Mouse (Mus musculus) thymus, adult 18-20 months (tissue): ENCODE data around the gene Ank.

ENCODE experiments used
- DNase-seq, 2 experiments: peaks; one replicate each; pipeline ENCODE4 v3.0.0; 2022; ENCODE audit warnings: mixed read lengths in 2 of 2

The Ank gene

DNA sequence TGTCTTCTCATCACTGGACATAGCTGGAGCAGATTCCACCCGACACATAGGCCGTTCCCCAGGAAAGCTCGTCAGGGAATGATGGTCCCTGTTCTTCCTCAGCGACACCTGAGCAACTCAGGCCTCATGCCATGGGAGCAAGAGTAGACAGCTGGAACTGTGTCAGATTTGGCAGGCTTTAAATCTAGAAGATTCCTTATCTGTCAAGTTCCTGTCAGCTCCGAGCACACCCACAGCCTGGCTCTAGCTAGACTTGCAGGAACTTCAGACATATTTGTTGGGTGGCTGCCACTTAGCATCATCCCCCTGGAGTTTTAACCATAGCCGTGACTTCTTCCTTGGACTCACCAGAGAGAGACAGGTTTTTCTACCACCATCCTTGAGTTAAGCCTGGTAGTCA is 81.6 kb downstream of the Ank start:
- no peak for DNase-seq

DNA sequence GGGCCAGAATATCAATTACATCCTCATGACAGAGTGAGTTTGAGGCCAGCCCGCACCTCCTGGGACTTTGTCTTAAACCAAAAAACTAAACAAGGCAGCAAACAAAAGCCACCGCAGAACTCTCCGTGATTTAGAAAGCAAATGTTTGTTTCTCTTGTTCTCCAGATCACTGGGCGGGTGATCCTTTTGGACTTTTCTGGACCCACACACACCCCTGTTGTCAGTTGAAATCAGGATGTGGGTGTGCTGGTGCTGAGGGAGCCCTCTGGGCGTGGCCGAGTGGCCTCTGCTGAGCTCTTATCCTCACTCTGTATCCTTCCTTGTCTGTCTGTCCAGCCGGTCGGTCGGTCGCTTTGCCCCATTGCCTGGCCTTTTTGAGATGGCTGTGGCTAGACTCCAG is 82.6 kb downstream of the Ank start:
- no peak for DNase-seq

DNA sequence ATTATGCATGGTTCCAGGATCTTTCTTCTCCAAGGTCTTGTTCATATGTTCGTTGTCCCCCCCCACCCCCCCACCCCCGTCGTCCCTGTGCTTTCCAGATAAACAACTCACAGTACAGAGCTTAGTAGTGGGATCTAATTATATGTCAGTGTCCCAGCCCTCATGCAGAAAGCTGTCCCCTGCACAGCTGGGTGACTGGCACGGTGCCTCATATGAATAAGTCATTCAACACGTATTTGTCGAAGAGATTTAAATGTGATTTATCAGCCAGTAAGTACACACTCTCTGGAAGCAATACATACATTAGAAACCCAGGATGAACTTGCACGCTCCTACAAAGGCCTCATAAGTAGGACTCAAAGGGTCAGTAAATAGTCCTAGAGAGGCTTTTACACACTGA is 83.4 kb downstream of the Ank start:
- DNase-seq: no peak

DNA sequence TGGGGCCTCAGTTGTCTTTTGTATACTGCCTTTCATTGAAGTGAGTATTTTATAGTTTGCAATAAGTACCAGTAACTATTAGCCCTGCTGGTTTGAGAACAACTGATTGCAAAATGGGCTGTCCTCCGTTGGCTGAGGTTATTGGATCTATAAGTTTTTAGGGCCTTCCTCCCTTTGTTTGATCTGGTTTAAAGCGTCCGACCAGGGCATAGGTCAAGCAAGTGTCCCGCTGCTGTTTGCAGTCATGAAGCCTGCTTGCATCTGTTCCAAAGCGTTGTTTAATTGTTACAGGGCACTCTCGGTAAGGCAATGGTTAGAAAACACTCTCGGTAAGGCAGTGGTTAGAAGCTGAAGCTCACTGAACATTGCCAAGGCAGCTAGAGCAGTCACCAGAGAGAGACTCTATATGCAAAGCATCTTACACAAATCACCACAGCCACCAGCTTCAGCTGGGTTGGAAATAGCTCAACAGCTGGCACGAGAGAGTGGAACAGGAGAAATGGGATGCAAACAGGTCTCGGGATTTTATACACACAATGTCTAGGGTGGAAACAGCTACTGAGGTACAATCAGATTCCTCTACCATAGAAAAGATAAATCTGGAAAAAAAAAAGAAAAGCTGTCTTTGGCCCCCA is 84.0 kb downstream of the Ank start:
- no peak for DNase-seq

DNA sequence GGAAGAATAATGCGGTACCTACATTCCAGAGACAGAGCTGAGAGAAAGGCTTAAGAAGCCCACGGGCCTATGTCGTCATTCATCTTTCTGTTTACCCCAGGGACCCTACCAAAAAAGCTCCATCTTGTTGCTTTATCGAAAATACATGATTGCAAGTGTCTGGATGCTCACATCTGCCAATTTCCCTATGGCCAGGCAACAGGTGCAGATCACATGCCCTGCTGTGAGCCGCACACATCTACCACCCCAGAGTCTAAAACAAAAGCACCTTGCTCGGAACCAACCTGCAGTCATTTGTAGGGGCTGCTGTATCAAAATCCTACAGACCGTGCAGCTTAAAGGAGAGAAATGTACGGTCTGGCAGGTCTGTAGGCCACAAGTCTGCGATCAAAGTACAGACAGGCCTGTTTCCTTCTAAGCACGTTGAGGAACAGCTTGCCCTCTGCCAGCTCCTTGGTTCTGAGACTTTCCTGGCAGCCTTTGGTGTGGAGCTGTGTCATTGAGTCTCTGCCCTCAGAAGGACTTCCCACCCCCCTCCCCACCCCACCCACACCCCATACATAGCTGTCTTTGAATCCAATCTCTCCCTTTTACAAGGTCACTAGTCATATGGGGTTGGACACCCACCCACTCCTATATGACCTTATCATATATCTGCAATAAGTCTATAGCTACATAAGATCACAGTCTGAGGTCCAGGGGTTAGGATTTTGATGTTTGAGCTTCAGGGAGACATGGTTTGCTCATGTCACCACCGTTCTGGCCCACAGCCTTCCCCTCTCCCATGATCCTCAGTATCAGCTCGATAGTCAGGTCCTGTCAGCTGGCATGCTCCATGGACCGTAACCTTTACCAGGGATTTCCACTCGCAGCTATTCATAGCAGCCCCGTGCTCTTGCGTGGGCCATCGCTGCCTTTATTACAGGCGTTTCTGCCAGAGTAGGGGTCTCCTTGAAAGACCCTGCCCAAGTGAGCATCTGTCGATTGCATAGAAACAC is 84.9 kb downstream of the Ank start:
- DNase-seq: no peak

DNA sequence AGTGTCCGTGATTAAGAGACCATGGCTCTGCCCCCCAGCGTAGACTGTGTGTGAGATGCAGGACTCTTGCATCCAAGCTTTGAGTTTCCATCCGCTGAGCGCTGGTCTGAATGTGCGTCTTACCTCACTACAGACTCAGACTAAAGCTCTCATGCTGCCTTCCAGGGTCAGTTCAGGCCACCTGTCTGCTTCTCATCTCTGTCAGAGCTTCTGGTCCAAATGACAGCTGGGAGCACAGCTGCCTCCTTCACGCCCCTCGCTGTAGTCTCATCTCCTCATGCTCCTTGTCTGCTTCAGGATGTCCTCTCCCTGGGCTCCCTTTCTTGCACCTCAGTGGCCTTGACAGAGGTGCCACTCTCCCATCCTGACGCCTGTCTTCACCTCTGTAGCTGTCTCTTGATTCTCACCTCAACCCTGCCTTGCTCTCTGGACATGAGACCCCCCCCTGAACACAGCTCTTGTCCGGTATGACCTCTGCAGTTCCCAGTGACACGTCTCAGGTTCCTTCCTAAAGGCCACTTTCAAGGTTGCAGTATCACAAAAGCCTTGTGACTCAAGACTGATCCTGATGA is 85.7 kb downstream of the Ank start:
- no peak for DNase-seq

DNA sequence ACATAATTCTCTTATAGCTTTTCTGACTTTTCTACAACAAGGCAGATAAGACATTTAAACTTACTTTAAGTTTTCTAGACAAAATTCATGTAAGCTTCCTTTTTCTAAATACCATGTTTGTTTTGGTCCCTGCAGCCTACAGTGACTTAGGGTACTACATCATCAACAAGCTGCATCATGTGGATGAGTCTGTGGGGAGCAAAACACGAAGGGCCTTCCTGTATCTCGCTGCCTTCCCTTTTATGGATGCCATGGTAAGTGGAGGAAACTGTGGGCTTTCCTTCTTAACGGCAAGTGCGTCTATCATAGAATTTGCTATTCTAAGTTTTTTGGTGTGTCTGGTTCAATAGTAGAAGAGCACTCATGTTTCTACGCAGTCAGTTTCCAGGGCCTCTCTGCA is 87.1 kb downstream of the Ank start:
- no peak for DNase-seq

DNA sequence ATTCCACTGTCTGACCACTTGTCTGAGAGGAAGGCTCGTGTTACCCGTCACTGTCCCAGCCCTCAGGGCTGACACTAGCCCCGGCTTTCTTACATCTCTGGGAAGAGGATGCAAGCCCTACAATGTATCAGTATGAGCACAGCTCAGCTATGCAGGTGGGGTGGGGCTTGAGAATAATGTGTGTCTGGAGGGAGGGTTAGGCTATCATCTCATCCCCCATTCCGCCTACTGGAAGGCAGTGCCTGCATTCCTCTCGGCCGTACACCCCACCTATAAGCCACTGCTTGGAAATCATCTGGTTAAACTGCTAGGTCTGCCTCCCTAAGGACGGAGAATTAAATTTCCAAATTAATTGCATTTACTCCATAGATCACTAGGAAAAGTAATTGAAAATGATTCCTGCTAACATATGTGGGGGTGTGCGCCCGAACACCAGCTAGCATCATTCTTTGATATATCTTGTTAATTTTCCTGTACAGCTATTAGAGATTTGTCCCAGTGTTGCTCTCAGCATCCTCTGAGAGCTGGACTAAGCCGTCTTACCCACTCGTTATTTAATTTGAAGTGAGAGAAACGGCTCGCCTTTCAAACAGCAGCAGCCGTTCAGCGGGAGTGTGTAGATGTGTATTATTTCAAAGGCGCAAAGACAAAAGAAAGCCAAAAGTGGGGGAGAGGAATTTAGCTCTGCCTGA is 92.1 kb downstream of the Ank start:
- DNase-seq: no peak

DNA sequence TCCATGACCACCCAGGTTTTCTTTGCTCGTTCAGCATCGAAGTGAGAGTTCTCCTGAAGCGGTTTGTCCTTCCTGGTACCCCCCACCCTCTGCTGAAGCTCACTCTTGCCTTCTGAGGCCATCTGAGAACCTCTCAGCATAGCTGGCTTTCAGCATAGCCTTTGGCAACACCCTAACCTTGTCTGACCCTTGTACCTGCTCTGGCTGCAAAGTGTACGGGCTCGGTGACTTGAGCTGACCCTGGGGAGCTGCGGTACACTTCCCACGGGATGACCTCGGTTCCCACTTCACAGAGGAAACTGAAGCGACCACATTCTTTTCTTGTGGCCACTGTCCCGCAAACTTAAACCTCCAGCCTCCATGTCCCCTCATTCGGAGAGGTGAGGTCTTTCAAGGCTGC is 93.8 kb downstream of the Ank start:
- no peak for DNase-seq

DNA sequence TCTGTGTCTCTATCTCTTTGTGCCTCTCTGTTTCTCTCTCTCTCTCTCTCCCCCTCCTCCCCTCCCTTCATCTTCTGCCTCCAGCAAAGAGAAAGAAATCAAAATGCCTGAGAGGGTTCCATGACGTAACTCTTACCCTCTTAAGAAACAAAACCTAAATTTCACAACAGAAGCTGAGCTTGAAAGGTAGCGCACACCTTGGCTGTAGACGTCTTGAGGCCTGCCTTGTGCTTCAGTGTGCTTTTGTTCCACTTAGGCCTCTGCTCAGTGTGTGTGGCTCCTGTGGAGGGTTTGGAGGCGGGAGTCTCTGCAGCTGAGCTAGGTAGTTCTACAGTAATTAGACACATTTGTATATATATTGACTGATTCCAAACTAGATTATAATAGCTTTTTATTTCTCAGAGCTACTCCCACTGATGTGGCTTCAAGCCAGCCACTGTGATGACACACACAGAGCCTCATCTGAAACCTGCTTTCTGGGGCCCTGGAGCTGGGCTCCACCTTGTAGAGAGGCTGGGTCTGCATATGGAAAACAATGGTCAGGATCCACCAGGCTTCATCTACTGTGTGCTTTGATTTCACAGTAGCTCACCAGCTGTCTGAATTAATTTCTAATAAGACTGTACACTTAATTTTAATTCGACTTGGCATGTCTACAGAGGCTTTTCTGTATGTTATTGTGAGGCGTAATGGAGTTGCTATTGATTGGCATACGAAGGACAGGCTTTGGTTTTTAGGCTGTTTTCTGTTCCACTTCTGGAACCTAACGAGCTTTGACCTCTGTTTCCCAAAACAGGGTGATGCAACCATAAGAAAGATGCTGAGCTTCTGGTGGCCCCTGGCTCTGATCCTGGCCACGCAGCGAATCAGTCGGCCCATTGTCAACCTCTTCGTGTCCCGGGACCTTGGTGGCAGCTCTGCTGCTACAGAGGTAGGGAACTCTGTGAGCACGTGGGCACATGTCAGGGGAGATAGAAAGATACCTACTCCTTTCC is 97.9 kb downstream of the Ank start:
- no peak for DNase-seq

DNA sequence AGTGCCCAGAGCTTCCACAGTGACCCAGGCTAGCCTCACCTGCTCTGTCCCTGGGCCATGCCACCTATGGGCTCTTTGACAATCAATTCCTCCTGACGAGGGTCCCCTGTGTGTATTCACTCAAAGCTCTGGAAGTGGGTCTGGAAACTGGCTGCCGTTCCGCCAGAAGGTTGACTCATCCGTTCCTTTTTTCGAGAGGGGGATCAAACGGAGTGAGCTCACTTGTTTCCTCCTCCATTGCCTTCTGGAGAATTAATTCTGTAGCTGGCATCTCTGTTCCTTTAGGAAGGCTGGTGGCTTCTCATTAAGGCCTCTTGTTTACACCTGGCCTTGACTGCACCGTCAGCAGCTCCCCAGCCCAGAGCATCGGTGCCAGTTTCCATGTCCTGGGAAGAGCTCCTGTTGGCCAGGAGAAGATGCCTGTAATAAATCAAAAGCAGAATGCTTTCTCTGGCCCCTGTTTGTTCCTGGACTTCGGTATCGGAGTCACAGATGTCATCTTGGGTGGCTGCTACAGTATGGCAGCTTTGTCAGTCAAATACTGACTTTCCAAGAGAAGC is 99.2 kb downstream of the Ank start:
- DNase-seq: no peak

DNA sequence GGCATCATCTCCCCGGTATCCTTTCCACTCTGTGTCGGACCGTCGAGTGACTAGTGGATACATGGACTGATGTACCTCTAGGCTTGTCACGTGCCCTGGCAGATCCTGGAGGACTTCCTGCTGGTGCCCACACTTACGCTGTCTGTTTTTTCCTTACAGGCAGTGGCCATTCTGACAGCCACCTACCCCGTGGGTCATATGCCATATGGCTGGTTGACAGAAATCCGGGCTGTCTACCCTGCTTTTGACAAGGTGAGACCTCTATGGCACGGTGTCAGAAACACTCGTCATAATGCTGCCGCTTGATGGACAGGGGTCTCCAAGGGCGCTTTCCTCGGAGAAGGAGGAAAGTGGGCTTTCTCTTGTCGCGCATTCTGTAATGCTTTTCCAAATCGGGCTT is 100.9 kb downstream of the Ank start:
- no peak for DNase-seq

DNA sequence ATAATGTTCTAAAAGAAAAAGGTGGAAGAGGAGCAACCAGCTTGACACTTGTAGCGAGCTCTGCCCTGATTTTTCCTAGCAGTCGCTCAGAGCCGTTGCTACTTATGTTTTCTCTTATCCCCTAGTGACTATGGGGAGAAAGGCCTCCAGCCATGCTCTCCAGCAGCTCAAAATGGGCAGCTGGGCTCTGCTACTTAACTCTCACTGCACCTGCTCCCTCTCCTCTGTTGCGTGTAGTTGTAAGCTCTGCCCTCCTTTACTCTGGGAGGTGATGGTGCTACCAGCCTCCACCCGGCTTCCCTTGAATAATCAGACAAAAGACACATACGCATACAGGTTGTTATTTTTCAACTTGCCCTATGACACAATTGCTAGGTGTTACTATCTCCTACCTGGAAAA is 101.9 kb downstream of the Ank start:
- DNase-seq: no peak

DNA sequence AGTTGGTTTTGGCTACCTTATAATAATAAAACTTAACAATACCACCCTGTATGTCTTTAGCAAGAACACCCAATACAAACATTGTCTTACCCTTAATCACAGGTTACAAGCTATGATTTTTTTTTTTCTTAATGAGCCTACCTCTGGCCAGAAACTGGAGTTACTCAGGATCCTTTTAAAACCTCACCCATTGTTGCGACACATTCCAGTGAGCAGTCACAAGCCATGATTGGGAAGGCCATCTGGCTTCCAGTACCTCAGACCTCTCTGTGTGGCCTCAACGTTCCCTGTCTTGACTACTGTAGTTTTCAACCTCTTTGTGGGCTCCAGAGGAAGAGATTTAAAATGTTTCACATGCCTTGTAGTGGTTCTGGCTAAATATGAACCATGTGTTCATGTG is 103.4 kb downstream of the Ank start:
- no peak for DNase-seq

DNA sequence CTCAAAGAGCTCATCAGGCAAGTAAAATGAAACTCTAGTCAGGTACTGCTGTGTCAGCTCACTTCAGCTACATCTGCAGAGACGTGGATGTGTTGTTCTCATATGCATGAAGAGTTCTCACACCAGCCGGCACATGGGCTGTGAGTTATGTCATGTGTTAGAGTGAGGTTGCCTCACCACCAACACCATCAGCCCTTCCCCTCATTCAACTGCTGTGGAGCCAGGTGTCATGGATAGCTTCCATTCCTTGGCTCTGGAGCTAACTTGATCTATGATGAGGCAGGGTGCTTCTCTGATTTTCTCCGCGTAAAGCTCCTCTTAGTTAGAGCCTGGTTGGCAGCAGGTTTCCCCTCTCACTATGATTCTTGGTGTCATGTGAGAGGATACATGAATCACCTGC is 103.9 kb downstream of the Ank start:
- no peak for DNase-seq

DNA sequence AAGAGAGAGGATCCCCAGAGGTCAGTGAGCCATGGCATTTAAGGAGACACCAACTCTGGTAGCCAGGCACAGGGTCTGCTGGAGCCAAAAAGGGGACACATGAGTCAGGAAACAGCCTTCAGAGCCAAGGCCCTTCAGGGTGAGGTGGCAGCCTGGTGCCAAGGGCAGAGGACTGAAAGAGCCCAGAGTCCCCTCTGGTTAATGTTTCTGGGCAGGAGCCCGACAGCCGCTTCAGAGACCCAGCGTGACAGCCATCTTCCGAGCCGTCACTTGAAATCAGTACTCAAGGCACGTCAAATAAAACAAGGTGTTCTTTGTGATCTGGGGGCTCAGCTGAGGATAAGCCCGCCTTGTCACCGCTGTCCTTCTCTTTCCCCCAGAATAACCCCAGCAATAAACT is 104.7 kb downstream of the Ank start:
- DNase-seq: no peak

DNA sequence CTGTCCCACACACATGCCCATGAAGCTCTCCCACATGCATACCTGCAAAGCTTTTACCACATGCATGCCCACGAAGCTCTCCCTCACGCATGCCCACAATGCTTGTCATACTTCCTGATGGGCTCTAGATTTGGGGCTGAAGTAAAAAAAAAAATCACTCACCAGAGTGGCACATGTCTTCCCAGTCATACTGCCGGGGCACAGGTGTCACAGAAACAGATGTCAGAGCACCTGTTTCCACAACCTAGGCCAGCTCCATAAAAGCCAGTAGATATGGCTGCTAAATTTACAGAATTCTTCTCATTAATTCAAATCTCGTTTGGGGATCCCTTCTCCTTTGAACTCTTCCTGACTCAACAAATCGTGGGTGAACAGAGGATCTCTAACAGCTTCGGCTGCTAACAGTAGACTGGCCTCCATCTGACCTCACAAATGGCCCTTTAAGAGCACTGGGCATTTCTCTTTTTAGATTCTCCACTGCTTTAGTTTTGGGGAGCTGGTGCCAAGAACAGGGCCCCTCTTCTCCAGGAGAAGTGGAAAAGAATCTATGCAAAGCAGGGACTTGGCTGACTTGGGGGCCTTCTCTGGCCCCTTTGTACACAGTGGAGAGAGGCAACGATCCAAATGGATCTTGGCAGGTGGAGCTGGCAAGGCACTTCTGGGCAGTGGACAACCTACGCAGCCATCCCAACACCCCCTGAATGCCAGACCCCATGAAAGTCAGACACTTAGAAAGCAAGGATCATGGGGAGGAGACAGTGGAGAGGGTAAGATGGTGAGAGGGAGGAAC is 108.7 kb downstream of the Ank start:
- no peak for DNase-seq

DNA sequence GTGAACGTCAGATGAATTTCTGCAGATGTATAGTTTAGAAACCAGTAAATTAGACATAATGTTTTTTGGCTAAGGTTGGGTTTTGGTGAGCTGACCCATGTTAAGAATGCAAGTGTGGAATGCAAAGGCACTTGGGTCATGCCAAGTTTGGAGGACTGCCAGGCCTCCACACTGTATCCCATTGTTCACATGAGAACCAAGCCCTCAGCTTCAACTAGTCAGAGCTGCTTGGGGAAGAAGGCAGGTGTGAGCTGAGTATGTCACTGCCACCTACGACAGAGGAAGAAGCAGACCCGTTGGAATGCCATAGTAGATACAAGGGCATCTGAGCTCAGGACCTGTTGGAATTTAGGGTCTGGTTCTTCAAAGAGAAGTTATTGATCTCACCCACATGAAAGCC is 109.5 kb downstream of the Ank start:
- no peak for DNase-seq

DNA sequence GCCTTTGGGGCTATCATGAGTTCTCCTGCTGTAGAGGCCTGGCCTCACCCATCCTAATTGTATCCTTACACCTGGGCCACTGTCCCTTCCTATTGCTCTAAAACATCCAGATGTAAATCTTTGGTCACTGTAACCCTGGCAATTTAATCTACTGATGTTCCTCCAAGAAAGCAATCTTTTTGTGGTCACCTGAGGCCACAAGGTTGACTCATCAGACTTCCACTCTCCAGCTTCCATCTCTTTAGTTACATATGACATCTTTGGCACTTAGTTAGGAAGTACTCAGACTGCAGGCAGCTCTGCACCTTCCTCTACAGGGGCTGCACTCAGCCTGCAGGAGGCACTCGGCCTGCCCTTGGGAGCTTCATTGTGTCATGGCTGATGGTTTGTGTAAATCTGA is 110.4 kb downstream of the Ank start:
- DNase-seq: no peak

DNA sequence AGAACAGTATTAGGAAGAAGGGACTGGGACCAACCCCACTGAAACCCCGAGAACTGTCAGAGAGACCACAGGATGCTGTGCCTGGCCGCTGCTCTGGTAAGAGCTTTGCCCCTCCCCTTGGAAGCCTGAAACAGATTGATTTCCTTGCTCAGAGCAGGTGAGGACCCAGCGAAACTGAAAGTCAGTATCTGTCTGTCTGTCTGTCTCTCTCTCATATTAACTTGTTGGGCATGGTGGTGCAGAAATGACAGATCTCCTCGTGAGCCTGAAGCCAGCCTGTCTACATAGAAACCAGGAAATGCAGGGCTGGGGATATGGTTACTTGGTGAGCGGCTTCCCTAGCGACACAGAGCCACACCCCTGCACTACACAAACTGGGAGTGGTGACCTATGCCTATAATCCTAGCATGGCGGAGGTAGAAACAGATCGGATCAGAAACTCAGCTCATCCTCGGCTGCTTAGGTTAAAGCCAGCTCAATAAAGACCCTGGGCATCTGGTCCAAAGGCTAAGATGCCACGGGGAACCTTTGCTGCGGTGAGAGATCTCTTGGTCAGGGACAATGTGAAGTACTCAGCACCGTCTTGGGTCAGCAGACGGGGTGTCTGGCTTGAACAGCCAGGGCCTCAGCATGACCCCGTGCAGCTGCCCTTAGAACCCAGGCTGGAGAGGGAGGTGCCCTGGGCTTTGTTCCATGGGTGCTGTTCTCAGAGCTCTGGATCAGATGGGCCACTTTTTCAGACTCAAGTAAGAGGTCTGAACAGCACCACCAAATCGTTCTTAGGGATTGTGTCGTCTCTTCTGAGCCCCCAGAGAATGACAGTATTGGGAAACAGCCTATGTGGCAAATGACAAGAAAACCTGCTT is 111.7 kb downstream of the Ank start:
- DNase-seq: no peak
